Mouse (Mus musculus) kidney, adult 2 months (tissue): ENCODE results near the gene Pla2r1. TPM values are rescaled to one million over a fixed set of nuclear protein-coding genes. Genes with fewer than 3 reads are reported as not detected.

ENCODE experiments used
- DNase-seq: peaks from one replicate; pipeline ENCODE4 v3.0.0; 2021
- H3K27ac ChIP-seq: fragments of 200-500 bp; 2 replicates; pipeline ENCODE4 v1.5.1; 2012; ENCODE audit warnings: low read depth, low read length, control low read depth, inconsistent platforms; ENCODE audit not compliant: insufficient read depth
- H3K27me3 ChIP-seq: fragments of 200-500 bp; replicated peaks from 2 replicates; pipeline ENCODE4 v1.6.1; 2012; ENCODE audit warnings: mild to moderate bottlenecking, moderate library complexity, low read length, inconsistent platforms; ENCODE audit not compliant: control insufficient read depth, insufficient read depth
- H3K36me3 ChIP-seq: fragments of 200-500 bp; 2 replicates; pipeline ENCODE4 v1.6.1; 2012; ENCODE audit warnings: mild to moderate bottlenecking, moderate library complexity, low read length, inconsistent platforms; ENCODE audit not compliant: control insufficient read depth, insufficient read depth
- H3K4me1 ChIP-seq: fragments of 200-500 bp; 2 replicates; pipeline ENCODE4 v1.6.1; 2011; ENCODE audit warnings: low read length; ENCODE audit not compliant: control insufficient read depth, insufficient read depth
- H3K4me3 ChIP-seq: fragments of 200-500 bp; 2 replicates; pipeline ENCODE4 v1.5.1; 2011; ENCODE audit warnings: mild to moderate bottlenecking, low read depth, low read length, control low read depth; ENCODE audit not compliant: insufficient read depth
- CTCF ChIP-seq: fragments of 200-500 bp; conservative IDR thresholded peaks from 2 replicates; pipeline ENCODE4 v1.5.1; 2011; ENCODE audit warnings: low read depth, mild to moderate bottlenecking, control low read depth, low read length, moderate library complexity, mixed read lengths; ENCODE audit not compliant: insufficient read depth, insufficient read length
- POLR2A ChIP-seq: fragments of 200-500 bp; IDR thresholded peaks from one replicate; pipeline ENCODE4 v1.6.1; 2011; ENCODE audit warnings: low read depth, low read length, control low read depth
- WGBS: fragments of 180-500 bp; shearing (Covaris S2); methylation state at CpG from one replicate; pipeline ENCODE4 v1.1.7; 2018; 5-methylcytosine and 5-hydroxymethylcytosine counted together
- polyA plus RNA-seq: library from polyadenylated mRNA; depleted of rRNA; stranded (reverse); fragments of >200 nt; gene quantifications from 2 replicates; pipeline ENCODE4 v1.2.3, GENCODE M21; 2012

Gene Pla2r1
- polyA plus RNA-seq, 1 experiment = 4.8 TPM

- H3K4me3 ChIP-seq = no peak overlapping the region
- WGBS = 91% methylated on average over 8 of the region's 8 CpGs
- no peaks in the 10 kb centered on the region for H3K4me1 ChIP-seq
- no peak overlapping the region for H3K27ac ChIP-seq
- H3K27me3 ChIP-seq = no peaks in the 10 kb centered on the region
- no peak for DNase-seq
- no peak for TF ChIP-seq POLR2A
- TF ChIP-seq CTCF = no peak
- H3K36me3 ChIP-seq = no peaks in the 10 kb centered on the region
Observed at GRCm38 (mm10) chr2:60550521-60550920, 2.6 kb downstream of the Pla2r1 start.

GRCm38 (mm10) chr2:60549851-60550250 lies 3.3 kb downstream of the Pla2r1 start:
- Histone ChIP-seq H3K36me3 (no peaks in the 10 kb centered on the region), H3K27ac (no peak overlapping the region), H3K27me3 (no peaks in the 10 kb centered on the region), H3K4me1 (no peaks in the 10 kb centered on the region), H3K4me3 (no peak overlapping the region)
- TF ChIP-seq POLR2A (no peak), CTCF (no peak)
- peak; percentile 12 for DNase-seq
- 81% methylated on average over 2 of the region's 2 CpGs for WGBS

- DNase-seq = peak; percentile 70
- peak overlapping the region; percentile 93 for H3K27ac ChIP-seq
- no peak for TF ChIP-seq CTCF
- no peak for TF ChIP-seq POLR2A
- H3K27me3 ChIP-seq = no peaks in the 10 kb centered on the region
- H3K4me1 ChIP-seq = no peaks in the 10 kb centered on the region; the same call in 1 of the 2 replicates
- WGBS = 49% methylated on average over 4 of the region's 4 CpGs
- H3K4me3 ChIP-seq = no peak overlapping the region
- H3K36me3 ChIP-seq = no peaks in the 10 kb centered on the region
Observed at GRCm38 (mm10) chr2:60546082-60546481, 7.0 kb downstream of the Pla2r1 start.

GRCm38 (mm10) chr2:60544006-60544405 lies 9.1 kb downstream of the Pla2r1 start:
- DNase-seq = no peak
- no peaks in the 10 kb centered on the region; the same call in 1 of the 2 replicates for H3K4me1 ChIP-seq
- no peaks in the 10 kb centered on the region for H3K36me3 ChIP-seq
- H3K27me3 ChIP-seq = no peaks in the 10 kb centered on the region
- TF ChIP-seq POLR2A (no peak), CTCF (no peak)
- WGBS = 71% methylated on average over 5 of the region's 5 CpGs
- H3K27ac ChIP-seq = no peak overlapping the region
- H3K4me3 ChIP-seq = no peak overlapping the region

- no peak for DNase-seq
- H3K4me3 ChIP-seq = no peak overlapping the region
- 55% methylated on average over 5 of the region's 5 CpGs for WGBS
- no peak overlapping the region for H3K27ac ChIP-seq
- H3K27me3 ChIP-seq = no peaks in the 10 kb centered on the region
- no peaks in the 10 kb centered on the region; the same call in 1 of the 2 replicates for H3K4me1 ChIP-seq
- H3K36me3 ChIP-seq = no peaks in the 10 kb centered on the region
- TF ChIP-seq CTCF (no peak), POLR2A (no peak)
Observed at GRCm38 (mm10) chr2:60541745-60542144, 11.4 kb downstream of the Pla2r1 start.

- no peaks in the 10 kb centered on the region for H3K27me3 ChIP-seq
- no peak overlapping the region for H3K4me3 ChIP-seq
- no peak for DNase-seq
- TF ChIP-seq CTCF = no peak
- no peaks in the 10 kb centered on the region for H3K36me3 ChIP-seq
- no peak overlapping the region for H3K27ac ChIP-seq
- 92% methylated on average over 8 of the region's 8 CpGs for WGBS
- H3K4me1 ChIP-seq = no peaks in the 10 kb centered on the region; the same call in 1 of the 2 replicates
Observed at GRCm38 (mm10) chr2:60540346-60540745, 12.8 kb downstream of the Pla2r1 start.

- Histone ChIP-seq H3K4me3 (no peak overlapping the region), H3K4me1 (no peaks in the 10 kb centered on the region; the same call in 1 of the 2 replicates), H3K27ac (no peak overlapping the region), H3K36me3 (no peaks in the 10 kb centered on the region), H3K27me3 (no peaks in the 10 kb centered on the region)
- TF ChIP-seq POLR2A (no peak), CTCF (no peak)
- WGBS = 50% methylated on average over 5 of the region's 5 CpGs
- no peak for DNase-seq
Observed at GRCm38 (mm10) chr2:60538710-60539109, 14.4 kb downstream of the Pla2r1 start.

GRCm38 (mm10) chr2:60538274-60538673 lies 14.8 kb downstream of the Pla2r1 start:
- Histone ChIP-seq H3K4me3 (no peak overlapping the region), H3K36me3 (no peaks in the 10 kb centered on the region), H3K27ac (no peak overlapping the region), H3K27me3 (no peaks in the 10 kb centered on the region), H3K4me1 (no peaks in the 10 kb centered on the region)
- 53% methylated on average over 4 of the region's 4 CpGs for WGBS
- TF ChIP-seq CTCF (no peak), POLR2A (no peak)
- no peak for DNase-seq
